Mouse (Mus musculus) monocyte, adult 2 months (primary cell): ENCODE data around the gene Foxc1.

Source experiments
- DNase-seq, 2 experiments: peaks; one replicate each; pipeline ENCODE4 v3.0.0; 2022; ENCODE audit warnings: low spot score in 2 of 2, low read depth in 1 of 2

Gene Foxc1

GRCm38 (mm10) chr13:31830332-31830731 is 23.9 kb downstream of the Foxc1 start:
- DNase-seq, result no peak

GRCm38 (mm10) chr13:31835802-31836201 is 29.4 kb downstream of the Foxc1 start:
- DNase-seq, result no peak

- DNase-seq, result no peak
Measured at GRCm38 (mm10) chr13:31849258-31849971, 43.0 kb downstream of the Foxc1 start.

GRCm38 (mm10) chr13:31853564-31853963 is 47.1 kb downstream of the Foxc1 start:
- no peak for DNase-seq

GRCm38 (mm10) chr13:31854000-31854399 is 47.6 kb downstream of the Foxc1 start:
- no peak for DNase-seq

- no peak for DNase-seq
Measured at GRCm38 (mm10) chr13:31860200-31860599, 53.8 kb downstream of the Foxc1 start.
